Mouse (Mus musculus) kidney, postnatal 14 days (tissue): Measurements from ENCODE around the gene Kcnq4.

ENCODE experiments used
- DNase-seq: peaks from one replicate; pipeline ENCODE4 v3.0.0; 2022; ENCODE audit warnings: mixed read lengths

Gene Kcnq4

DNA sequence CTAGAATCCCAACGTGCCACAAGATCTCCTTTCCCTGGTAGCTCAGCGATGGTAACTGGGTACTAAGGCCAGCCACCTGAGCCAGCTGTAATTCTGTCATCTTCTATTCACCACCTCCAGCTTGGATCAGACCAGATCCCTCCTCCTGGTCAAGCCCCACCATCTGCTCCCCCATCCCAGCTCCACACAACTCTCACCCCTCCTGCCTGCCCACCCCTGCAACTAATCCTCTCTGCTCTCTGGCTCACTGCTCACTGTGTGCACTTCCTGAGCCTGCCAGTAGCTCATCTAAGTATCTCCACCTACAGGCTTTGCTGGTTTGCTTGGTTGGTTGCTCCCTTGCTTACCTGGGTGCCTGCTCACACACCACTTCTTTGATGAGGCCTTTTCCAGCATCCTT is 26.8 kb downstream of the Kcnq4 start:
- no peak for DNase-seq

DNA sequence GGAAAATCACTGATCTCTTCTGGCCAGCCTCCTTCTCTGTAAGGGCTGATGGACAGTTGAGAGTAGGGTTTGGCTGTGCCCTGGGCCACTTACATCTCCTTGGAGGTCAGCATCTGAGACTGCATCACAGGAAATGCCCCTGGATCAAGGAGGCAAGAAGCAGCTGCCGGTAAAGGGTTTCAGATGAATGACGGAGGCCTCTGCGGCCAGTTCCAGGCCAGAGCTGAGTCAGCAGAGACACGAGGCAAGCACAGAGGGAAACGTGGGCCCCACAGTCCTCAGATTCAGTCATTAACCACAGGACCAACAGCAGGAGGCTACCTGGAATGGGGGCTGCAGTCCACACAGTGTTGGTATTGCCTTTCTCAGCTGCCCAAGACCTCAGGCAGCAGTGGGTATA is 29.3 kb downstream of the Kcnq4 start:
- DNase-seq = no peak

DNA sequence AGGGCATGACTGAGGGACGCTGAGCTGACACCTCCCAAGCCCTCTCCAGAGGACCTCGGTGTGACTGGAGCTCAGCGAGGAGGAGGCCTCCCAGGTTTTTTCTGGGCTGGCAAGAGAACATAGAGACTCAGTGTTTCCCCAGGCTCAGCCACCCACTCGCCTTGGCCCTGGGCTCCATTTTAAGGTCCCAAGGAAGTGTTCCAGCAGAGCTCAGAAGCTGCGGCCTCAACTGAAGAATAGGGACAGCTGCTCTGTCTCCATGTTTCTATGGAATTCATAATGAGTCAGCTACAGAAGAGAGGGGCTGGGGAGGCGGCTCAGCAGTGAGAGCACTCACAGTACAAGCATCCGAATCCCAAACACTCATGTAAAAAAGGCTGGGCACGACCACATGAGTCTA is 30.8 kb downstream of the Kcnq4 start:
- no peak for DNase-seq

DNA sequence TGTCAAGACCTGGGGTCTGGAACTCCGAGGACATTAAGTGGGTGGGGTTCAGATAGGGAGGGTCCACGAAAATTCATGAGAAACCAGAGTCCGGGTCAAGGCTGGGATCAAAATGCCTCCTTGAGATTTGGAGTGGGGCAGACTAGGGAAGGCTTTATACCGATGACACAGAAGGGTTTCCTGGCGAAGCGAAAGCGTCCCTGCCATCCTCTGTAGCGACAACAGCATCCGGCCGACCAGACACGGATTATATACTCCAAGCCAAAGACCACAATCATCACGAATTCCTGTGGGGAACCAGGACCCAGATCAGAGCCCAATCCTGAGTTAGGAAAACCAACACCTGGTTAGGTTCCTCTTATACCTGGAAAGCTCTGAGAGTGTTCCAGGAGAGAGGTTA is 31.6 kb downstream of the Kcnq4 start:
- no peak for DNase-seq

DNA sequence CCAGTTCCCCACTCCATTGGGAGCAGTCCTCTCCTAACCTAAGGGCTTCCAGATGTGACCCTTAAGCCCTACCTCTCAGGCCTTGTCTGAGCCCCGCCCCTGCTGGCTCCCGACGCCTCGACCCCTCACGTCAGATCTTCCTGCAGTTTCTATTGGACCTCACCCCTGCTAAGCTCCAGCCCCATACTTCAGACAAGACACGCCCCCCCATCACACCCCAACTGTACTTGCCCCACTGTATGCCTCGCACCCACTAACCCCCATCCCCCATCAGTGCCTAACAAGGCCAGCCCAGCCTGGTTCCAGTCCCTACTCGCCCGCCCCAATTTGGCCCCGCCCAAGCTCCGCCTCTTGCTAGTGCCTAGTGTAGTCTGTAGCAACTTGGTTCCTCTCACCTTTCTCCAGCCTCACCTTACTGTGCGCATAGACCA is 32.3 kb downstream of the Kcnq4 start:
- DNase-seq = peak; percentile 59

DNA sequence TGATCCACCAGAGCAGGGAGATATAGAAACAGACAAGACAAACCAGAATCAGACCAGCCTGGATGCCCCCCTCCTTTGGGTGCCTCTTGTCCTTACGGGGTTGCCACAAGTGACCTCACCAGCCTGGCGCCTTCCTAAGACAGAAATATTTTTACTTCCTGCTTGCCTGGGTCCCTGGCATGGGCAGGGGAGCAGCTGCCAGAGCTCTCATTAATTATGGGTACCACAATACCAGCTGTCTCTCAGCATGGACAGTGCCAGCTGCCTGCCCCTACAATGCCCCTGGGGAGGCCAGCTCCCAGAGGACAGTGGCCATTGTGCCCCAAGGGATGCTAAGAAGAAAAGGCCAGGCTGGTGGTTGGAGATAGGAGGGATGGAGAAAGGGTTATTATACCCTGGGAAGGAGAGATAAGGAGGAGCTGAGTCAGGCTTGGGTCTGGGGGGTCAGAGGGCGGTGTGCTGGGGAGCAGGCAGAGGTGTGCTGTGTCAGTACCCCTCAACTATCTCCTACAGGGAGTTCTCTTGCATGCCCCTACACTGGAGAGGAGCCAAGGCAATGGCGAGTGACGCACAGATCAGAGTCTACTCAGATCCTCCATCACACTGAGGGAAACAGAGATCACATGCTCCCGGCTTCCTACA is 34.4 kb downstream of the Kcnq4 start:
- no peak for DNase-seq

DNA sequence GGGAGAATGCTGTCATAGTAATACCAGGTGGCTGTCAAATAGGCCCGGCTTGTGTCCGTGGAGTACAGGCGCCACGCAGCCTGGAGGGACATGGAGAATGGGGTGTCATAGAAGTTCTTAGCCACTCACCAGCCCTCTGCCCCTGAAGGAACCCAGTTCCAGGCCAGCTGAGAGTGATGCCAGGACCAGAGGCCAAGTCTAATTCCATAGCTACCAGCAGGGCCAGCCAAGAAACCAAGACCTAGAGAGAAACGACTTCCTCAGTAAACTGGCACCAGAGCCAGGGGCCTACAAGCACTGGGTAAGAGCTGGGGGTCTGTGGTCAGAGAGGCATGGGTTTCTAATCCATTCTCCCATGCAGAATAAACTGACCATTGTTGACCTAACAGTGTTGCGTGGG is 35.4 kb downstream of the Kcnq4 start:
- no peak for DNase-seq

DNA sequence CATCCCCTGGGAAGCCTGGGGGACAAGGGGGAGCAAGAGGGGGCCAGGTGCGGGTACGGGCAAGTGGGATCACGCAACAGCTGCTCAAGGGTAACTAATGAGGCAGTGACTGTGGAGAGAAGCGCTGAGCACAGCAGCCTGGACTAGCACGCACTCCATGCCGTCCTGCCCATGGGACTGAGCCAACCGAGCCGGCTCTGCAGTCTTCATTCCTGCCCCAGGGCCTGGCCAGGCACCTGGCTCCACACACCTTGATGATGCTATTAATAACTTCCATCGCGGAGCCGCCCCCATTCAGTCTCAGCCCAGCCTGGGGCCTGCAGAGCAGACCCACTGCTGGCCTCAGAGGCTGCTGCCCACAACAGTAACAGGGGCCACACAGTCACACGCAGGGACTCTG is 36.2 kb downstream of the Kcnq4 start:
- DNase-seq = no peak

DNA sequence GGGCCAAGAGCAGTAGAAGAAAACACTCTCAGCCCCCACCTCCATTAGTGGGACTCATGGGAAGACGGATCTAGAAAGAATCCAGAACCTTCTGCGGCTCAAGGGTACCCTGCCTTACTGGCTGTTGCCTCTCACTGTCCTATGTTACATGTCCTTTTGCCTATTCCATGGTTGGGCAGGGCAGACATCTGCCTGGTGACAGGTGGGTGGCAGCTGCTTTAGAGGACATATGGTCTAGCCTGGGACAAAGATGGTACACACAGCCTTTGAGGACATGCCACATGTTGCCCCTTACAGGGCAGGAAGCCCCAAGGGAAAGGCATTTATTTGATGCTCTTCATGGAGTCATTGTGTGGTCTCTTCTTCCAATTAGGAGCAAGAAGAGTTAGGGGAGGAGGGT is 45.9 kb downstream of the Kcnq4 start:
- no peak for DNase-seq

DNA sequence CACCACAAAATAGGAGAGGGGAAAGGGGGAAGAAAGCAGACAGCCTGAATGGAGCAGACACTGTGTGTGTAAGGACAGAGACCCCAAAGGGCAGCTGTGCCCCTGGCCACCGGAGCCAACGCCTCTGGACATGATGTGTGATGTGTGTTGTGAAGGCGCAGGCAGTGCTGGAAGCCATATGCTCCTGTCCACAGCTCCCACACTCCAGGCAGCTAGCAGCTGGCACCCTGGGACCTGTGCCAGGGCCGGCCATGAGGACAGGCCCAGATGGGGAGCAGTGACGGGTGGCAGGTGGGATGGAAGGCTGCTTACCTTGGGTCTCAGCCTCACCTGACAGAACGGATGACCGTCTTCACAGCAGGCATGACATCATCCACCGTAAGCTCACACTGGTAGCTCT is 46.4 kb downstream of the Kcnq4 start:
- no peak for DNase-seq

DNA sequence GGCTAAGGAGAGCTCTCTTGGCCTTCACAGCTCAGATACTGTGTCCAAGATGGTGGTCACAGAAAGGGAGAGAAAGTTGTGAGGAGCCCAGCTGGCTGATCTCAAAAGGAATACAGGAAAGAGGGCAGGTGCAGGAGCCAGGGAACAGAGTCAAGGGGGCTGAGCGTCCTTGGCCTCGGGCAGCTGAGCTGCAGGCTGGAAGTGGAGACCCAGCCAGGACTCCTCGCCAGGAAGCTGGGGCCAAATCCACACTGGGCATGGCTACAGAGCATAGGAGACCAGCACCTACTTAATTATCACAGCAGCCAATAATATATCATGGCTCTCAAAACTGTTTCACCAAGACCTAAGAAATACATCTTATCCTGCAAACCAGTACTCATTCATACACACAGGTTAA is 47.2 kb downstream of the Kcnq4 start:
- no peak for DNase-seq

DNA sequence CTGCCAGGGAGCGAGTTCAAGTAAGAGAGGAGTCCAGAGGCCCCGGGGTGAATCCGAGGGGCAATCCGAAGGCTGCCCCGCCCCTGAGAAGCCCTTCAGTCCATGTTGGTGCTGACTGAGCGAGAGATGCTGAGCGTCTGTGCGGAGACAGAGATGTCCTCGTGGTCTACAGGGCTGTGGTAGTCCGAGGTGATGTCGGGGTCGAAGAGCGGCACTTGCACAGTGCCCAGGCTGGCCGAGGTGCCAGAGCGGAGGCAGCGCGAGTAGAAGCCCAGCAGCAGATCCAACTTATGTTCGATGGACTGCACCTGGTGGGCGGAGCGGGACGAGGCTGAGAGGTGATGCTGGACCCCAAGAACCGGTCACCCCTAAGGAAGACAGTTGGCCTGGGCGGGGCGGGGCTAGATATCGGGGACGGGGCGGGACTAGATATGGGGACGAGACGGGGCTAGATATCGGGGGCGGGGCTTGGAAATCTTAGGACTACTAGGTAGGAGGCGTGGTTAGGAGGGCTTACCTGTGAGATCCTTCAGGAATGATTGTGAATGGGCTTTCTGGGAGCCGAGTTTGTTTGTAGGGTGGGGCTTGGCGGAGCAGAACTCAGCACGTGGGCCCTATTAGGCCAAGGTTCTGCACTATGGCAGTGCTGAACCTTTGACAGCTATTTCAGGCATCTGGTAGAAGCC is 50.5 kb downstream of the Kcnq4 start:
- no peak for DNase-seq

DNA sequence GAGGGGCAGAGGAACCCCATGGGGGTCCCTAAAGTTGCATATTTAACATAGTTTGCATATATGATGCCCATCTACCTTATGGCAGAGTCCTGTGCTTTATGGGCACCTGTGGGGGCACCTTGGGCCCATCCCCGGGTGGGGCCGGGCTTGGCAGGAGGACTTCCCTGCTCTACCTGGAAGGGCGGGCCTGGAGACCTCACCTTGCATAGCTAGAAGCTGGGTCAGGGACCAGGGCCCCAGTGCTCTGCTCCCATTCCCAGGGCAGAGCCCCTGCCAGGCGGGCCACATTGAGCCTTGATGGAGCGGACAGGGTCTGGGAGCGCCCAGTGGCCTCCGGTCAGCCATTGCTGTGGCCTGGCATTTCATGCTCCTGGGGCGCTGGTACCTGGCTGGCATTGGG is 51.1 kb downstream of the Kcnq4 start:
- no peak for DNase-seq

DNA sequence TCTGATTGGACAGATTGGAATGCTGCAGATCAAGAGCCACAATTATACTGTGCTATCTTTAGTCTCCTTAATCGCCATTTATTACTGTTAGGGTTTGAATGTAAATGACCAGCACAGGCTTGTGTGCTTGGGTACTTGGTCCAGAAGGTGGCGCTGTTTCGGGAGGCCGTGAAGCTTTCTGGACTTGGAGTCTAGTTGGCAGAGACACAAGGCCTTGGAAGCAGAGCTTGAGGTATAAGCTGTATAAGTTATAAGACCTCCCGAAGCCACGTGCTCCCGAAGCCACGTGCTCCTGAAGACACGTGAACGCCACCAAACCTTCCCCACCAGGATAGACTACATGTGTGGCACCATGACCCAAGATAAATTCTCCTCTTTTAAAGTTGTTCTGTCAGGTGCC is 55.7 kb downstream of the Kcnq4 start:
- DNase-seq = peak; percentile 26

DNA sequence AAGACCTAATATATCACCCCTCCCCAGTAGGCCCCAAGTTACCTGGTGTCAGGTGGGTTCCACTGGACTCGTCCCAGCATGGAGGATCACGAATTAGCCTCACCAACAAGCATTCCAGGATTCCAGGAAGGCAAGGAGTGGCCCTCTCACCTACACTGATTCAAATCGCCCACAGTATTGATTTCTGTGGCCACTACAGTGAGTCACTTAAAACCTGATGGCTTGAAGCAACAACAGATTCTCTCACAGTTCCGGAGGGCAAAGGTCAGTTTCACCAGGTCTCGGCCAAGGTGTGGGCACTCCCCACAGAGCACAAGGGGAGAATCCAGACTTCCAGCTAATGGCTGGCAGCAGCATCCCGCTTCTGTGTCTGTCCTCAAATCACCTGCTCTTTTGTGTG is 59.1 kb downstream of the Kcnq4 start:
- no peak for DNase-seq

DNA sequence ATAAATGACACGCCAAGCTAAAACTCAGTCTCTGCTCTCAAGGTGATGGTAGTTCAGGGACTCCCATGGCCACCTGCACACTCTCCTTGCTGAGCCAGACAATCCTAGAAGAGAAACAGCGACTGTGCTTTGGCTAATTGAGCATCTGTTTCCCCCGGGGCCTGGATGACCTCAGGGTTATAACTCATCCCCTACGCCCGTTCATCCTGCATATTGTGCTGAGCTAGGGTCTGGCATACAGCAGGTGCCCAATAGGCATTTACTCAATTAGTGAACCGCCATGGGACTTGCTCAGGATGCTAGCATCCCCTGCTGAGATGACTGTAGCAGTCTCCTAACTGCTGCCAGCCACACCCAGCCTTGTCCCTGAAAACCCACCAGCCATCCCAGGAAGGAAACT is 61.1 kb downstream of the Kcnq4 start:
- no peak for DNase-seq

DNA sequence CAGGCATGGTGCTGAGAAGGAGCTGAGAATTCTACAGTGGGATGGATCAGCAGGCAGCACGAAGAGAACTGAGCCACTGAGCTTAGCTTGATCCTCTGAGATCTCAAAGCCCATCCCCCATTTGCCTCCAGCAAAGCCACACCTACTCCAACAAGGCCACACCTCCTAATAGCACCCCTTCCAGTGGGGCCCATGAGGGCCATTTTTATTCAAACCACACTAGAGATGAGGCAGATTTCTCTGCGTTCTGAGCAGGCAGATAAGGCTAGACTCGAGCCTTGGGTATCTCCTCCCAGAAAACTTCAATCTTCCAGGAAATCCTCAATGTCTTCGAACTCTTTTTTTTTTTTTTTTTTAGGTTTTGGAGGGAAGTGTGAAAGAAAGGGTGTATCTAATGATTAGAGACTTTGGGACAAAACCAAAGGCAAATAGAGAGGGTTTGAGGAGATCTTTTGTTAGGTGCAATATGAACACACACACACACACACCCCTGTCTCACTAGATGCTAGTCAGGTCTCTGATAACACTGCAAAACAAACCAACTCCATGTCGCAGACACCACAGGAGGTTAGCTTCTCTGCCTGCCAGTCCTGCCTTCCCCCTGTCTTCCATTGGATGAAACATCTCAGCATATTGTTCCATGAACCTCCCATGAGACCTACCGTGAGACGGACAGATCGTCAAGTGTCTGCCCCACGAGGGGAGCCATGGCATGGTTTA is 65.0 kb downstream of the Kcnq4 start:
- DNase-seq = no peak

DNA sequence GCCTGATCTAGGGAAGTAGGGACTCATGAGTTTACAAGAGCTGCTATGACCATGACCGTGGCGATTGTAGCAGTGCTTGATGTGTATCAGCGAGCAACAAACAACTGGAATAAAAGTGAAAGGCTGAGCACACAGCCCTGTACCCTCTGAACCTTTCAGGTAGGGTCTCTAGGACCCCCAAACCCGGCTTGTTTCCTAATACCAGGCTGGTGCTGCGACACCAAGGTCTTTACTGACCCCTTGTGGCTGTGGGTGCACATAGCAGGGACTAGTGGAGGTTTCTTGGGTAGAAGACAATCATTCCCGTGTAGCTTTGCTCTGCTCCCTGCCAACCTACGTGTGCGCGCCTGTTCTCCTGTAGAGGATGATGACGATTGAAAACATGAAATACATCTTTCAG is 66.2 kb downstream of the Kcnq4 start:
- peak; percentile 58 for DNase-seq

DNA sequence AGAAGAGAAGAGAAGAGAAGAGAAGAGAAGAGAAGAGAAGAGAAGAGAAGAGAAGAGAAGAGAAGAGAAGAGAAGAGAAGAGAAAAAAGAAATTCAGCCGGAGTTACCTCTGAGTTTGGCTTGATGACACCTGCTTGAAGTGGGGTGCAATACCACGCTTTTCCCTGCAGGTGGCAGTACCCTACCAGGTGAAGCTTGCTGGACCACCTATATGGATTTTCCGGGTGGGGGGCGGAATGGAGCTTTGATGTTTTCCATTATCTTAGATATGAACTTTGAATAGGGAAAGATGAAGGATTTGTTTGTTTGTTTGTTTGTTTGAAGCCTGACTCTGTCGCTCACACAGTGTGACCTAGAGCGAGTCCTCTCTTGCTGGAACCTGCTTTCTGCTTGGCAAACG is 67.5 kb downstream of the Kcnq4 start:
- peak; percentile 45 for DNase-seq

DNA sequence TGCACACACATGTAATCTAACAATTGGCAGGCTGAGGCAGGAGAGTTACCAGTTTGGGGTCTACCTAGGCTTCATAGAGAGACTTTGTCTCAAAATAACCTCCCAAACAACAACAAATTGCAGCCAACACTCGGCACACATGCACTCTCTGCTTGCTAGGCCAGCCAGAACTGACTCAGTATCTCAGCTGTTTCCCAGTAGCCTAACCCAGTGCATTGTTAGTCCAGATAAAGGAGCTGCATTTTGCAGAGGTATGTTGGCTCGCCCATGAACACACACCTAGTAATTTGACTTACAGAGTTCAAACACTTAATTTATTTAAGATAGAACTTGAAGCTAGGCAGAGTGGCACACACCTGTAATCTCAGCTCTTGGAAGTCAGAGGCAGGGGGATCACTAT is 72.8 kb downstream of the Kcnq4 start:
- DNase-seq = no peak

DNA sequence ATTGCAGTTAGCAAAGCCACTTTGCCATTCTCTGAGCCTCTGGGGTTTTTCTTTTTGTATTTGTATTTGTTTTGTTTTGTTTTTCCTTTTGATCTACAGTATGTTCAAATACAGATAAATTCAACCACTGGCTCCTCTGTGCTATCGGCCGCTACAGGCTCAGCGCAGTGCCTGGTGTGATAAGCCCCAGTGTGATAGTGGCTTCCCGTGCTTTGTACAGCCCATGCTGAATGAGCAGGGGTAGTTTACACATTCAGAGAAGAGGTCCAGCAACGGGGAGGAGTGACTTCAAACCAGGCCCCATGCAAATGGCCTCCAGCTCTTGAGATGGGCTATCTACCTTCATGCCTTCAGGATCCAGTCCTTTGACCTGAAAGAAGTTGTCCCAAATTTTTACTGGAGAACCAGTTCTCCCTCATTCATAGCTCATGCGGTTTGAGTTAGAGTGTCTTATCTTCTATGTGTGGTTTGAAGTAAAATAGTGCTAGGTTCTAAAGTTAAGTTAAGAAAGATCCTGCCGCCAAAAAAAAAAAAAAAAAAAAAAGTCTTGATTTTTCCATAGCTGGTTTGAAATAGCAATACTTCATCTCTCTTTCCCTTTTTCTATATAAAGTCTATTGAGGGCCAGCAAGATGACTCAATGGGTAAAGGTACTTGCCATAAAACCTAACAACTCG is 73.5 kb downstream of the Kcnq4 start:
- no peak for DNase-seq

DNA sequence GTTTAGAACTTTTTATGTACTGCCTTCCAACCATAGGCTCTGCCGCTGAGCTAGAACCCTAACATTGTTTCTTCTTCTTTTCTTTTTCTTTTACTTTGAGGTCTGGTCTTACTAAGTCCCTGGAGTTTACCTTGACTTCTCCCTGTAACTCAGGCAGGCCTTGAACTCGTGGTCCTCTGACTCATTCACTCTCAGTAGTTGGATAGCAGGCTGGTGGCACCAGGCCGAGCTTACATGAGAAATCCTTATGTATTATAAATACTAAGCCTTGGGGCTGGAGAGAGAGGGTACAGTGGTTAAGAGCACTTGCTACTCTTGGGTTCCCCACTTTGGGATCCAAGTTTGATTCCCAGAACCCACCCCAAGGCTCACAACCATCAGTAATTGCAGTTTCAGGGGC is 74.8 kb downstream of the Kcnq4 start:
- no peak for DNase-seq

DNA sequence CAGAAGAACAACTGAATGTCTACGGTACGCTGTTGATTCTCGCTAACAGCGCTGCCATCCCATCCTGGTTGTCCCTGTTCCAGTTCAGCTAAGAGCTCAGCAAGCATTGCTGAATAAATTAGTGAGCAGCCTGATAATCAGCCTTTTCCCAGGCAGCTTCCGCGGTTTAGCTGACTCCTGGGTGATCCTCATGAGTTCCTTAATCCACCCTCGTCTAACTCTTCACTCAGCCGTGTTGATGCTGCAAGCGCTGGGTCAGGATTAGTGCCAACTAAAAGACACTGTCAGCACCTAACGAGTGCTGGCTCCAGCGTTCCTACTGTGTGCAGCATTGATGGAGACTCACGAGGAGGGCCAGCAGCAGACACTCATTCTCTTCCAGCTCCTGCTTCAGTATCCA is 77.4 kb downstream of the Kcnq4 start:
- DNase-seq = no peak

DNA sequence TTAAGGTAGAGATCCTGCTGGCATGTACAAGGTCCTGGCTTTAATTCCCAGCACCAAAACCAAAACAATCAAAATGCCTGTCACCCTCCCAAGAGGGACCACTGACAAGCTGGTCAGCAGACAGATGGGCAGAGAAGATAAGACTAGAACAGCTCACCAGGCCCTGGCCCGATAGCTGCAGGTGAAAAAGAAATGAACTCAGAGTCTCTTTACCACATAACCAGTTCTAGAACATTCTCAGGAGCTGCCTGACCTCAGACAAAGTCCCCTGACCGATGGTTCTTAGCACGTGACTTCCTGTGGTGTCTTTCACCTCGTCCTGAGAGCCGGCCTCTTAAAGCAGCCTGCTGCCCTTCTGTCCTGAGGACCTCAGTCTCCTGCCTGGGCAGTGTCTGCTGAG is 78.8 kb downstream of the Kcnq4 start:
- no peak for DNase-seq
